Mouse (Mus musculus): ENCODE measurements around the gene Fam149a.

- TF ChIP-seq CTCF (IDR thresholded peaks at IDR 0.05; ENCODE audit: low read depth, low read length): no peak
- TF ChIP-seq TAL1 (conservative IDR thresholded peaks at IDR 0.05; ENCODE audit: low read depth, low read length): no peak
- no peak for TF ChIP-seq GATA1 (IDR thresholded peaks at IDR 0.05; ENCODE audit: borderline replicate concordance, low read length)
- TF ChIP-seq GATA2 (IDR thresholded peaks at IDR 0.05; ENCODE audit: borderline replicate concordance, low read depth, low read length): no peak
- no peak for TF ChIP-seq POLR2AphosphoS5 (IDR thresholded peaks at IDR 0.05; ENCODE audit: insufficient replicate concordance, low read depth, low read length)
These were observed 27.6 kb upstream of the Fam149a start for GRCm38 (mm10) chr8:45409702-45410101.

All from G1E (cell line).